Mouse (Mus musculus): ENCODE results near the gene Nt5c. TPM values are rescaled to one million over a fixed set of nuclear protein-coding genes. Genes with fewer than 3 reads are reported as not detected.
"Not testable (repeated sequence)": the region's sequence is repeated elsewhere in the genome, so short reads cannot be mapped to it uniquely, and the experiment has no call there.

Nt5c gene
- 166 and 174 TPM in 2 replicates for polyA plus RNA-seq (2015; fragmentation: Nextera tagmentation; extraction: Ambion mirVana)

- Histone ChIP-seq H3K4me2 (ENCODE audit: low read depth, low read length) (peak within 1 kb of the TSS; percentile 81), H3K36me3 (ENCODE audit: control insufficient read depth, insufficient read depth, low read length) (peaks cover 6% of the 10 kb centered on the region), H3K27ac (ENCODE audit: low read length) (peak within 1 kb of the TSS; percentile 85), H3K9me3 (ENCODE audit: control insufficient read depth, low read length) (no peaks in the 10 kb centered on the region), H3K9ac (ENCODE audit: low read depth, low read length) (peak within 1 kb of the TSS; percentile 79), H3K27me3 (replicated peaks; ENCODE audit: control insufficient read depth, insufficient read depth, low read length) (no peaks in the 10 kb centered on the region), H3K4me3 (ENCODE audit: low read length) (peak within 1 kb of the TSS; percentile 66), H3K4me1 (ENCODE audit: control insufficient read depth, insufficient read depth, low read length) (peaks cover 16% of the 10 kb centered on the region)
- ATAC-seq: peak; percentile 96
- WGBS: under 1% methylated on average over 43 of the region's 43 CpGs
Observed at GRCm38 (mm10) chr11:115491356-115492083, at the start of gene Nt5c. Gene Nt5c (minus strand): TSS chr11:115491862.

- no peak overlapping the region for H3K27ac ChIP-seq (ENCODE audit: low read length)
- H3K36me3 ChIP-seq (ENCODE audit: control insufficient read depth, insufficient read depth, low read length): no peaks in the 10 kb centered on the region
- 66% methylated on average over 2 of the region's 2 CpGs for WGBS
- H3K9me3 ChIP-seq (ENCODE audit: control insufficient read depth, low read length): no peaks in the 10 kb centered on the region
- no peaks in the 10 kb centered on the region for H3K4me1 ChIP-seq (ENCODE audit: control insufficient read depth, insufficient read depth, low read length)
- ATAC-seq: no peak
- no peaks in the 10 kb centered on the region for H3K27me3 ChIP-seq (replicated peaks; ENCODE audit: control insufficient read depth, insufficient read depth, low read length)
- H3K4me2 ChIP-seq (ENCODE audit: low read depth, low read length): no peak overlapping the region
- no peak overlapping the region for H3K9ac ChIP-seq (ENCODE audit: low read depth, low read length)
- no peak overlapping the region for H3K4me3 ChIP-seq (ENCODE audit: low read length)
Observed at GRCm38 (mm10) chr11:115538045-115538444, 46.4 kb upstream of the Nt5c start.

- H3K36me3 ChIP-seq (ENCODE audit: control insufficient read depth, insufficient read depth, low read length): no peaks in the 10 kb centered on the region
- peak overlapping the region; percentile 92 for H3K27ac ChIP-seq (ENCODE audit: low read length)
- ATAC-seq: no peak
- H3K4me3 ChIP-seq (ENCODE audit: low read length): peak overlapping the region; percentile 97
- no peaks in the 10 kb centered on the region for H3K27me3 ChIP-seq (replicated peaks; ENCODE audit: control insufficient read depth, insufficient read depth, low read length)
- WGBS: 86% methylated on average over 10 of the region's 10 CpGs
- H3K9me3 ChIP-seq (ENCODE audit: control insufficient read depth, low read length): no peaks in the 10 kb centered on the region
- peak overlapping the region; percentile 64; the same call in 1 of the 2 replicates for H3K4me2 ChIP-seq (ENCODE audit: low read depth, low read length)
- no peaks in the 10 kb centered on the region for H3K4me1 ChIP-seq (ENCODE audit: control insufficient read depth, insufficient read depth, low read length)
- H3K9ac ChIP-seq (ENCODE audit: low read depth, low read length): peak overlapping the region; percentile 50
Observed at GRCm38 (mm10) chr11:115536856-115537568, 45.4 kb upstream of the Nt5c start.

- H3K36me3 ChIP-seq (ENCODE audit: control insufficient read depth, insufficient read depth, low read length): no peaks in the 10 kb centered on the region
- H3K9ac ChIP-seq (ENCODE audit: low read depth, low read length): peak within 1 kb of the TSS; percentile 95
- H3K9me3 ChIP-seq (ENCODE audit: control insufficient read depth, low read length): no peaks in the 10 kb centered on the region
- peak within 1 kb of the TSS; percentile 64 for H3K4me2 ChIP-seq (ENCODE audit: low read depth, low read length)
- ATAC-seq: peak; percentile 93
- no peaks in the 10 kb centered on the region for H3K4me1 ChIP-seq (ENCODE audit: control insufficient read depth, insufficient read depth, low read length)
- H3K27ac ChIP-seq (ENCODE audit: low read length): peak within 1 kb of the TSS; percentile 100
- no peaks in the 10 kb centered on the region for H3K27me3 ChIP-seq (replicated peaks; ENCODE audit: control insufficient read depth, insufficient read depth, low read length)
- H3K4me3 ChIP-seq (ENCODE audit: low read length): peak within 1 kb of the TSS; percentile 97
- WGBS: under 1% methylated on average over 48 of the region's 70 CpGs
Observed at GRCm38 (mm10) chr11:115536038-115536681, 44.5 kb upstream of the Nt5c start, which contains the start of gene Sumo2. Gene Sumo2 (minus strand): TSS chr11:115536276.

GRCm38 (mm10) chr11:115535401-115536037 lies 43.9 kb upstream of the Nt5c start:
- WGBS: under 1% methylated on average over 65 of the region's 84 CpGs
- H3K36me3 ChIP-seq (ENCODE audit: control insufficient read depth, insufficient read depth, low read length): no peaks in the 10 kb centered on the region
- H3K4me3 ChIP-seq (ENCODE audit: low read length): peak overlapping the region; percentile 97
- H3K27ac ChIP-seq (ENCODE audit: low read length): peak overlapping the region; percentile 100
- H3K4me1 ChIP-seq (ENCODE audit: control insufficient read depth, insufficient read depth, low read length): no peaks in the 10 kb centered on the region
- peak; percentile 80 for ATAC-seq
- no peaks in the 10 kb centered on the region for H3K27me3 ChIP-seq (replicated peaks; ENCODE audit: control insufficient read depth, insufficient read depth, low read length)
- H3K9ac ChIP-seq (ENCODE audit: low read depth, low read length): peak overlapping the region; percentile 95
- H3K4me2 ChIP-seq (ENCODE audit: low read depth, low read length): peak overlapping the region; percentile 61
- H3K9me3 ChIP-seq (ENCODE audit: control insufficient read depth, low read length): no peaks in the 10 kb centered on the region

- 3% methylated on average over 11 of the region's 11 CpGs for WGBS
- peak overlapping the region; percentile 100 for H3K27ac ChIP-seq (ENCODE audit: low read length)
- no peaks in the 10 kb centered on the region for H3K9me3 ChIP-seq (ENCODE audit: control insufficient read depth, low read length)
- H3K9ac ChIP-seq (ENCODE audit: low read depth, low read length): peak overlapping the region; percentile 95
- ATAC-seq: no peak
- H3K4me3 ChIP-seq (ENCODE audit: low read length): peak overlapping the region; percentile 97
- H3K4me2 ChIP-seq (ENCODE audit: low read depth, low read length): peak overlapping the region; percentile 61
- H3K27me3 ChIP-seq (replicated peaks; ENCODE audit: control insufficient read depth, insufficient read depth, low read length): no peaks in the 10 kb centered on the region
- no peaks in the 10 kb centered on the region for H3K36me3 ChIP-seq (ENCODE audit: control insufficient read depth, insufficient read depth, low read length)
- H3K4me1 ChIP-seq (ENCODE audit: control insufficient read depth, insufficient read depth, low read length): no peaks in the 10 kb centered on the region
Observed at GRCm38 (mm10) chr11:115534759-115535371, 43.2 kb upstream of the Nt5c start.

- not testable (repeated sequence) for H3K4me3 ChIP-seq (ENCODE audit: low read length)
Observed at GRCm38 (mm10) chr11:115526446-115526845, 34.8 kb upstream of the Nt5c start.

GRCm38 (mm10) chr11:115522703-115523102 lies 31.0 kb upstream of the Nt5c start:
- no peak overlapping the region for H3K9ac ChIP-seq (ENCODE audit: low read depth, low read length)
- H3K27ac ChIP-seq (ENCODE audit: low read length): no peak overlapping the region
- H3K4me1 ChIP-seq (ENCODE audit: control insufficient read depth, insufficient read depth, low read length): no peaks in the 10 kb centered on the region
- peaks cover 4% of the 10 kb centered on the region; the same call in 1 of the 2 replicates for H3K36me3 ChIP-seq (ENCODE audit: control insufficient read depth, insufficient read depth, low read length)
- H3K4me3 ChIP-seq (ENCODE audit: low read length): no peak overlapping the region
- no peaks in the 10 kb centered on the region for H3K27me3 ChIP-seq (replicated peaks; ENCODE audit: control insufficient read depth, insufficient read depth, low read length)
- H3K4me2 ChIP-seq (ENCODE audit: low read depth, low read length): no peak overlapping the region
- no peak for ATAC-seq
- no peaks in the 10 kb centered on the region for H3K9me3 ChIP-seq (ENCODE audit: control insufficient read depth, low read length)
- WGBS: 74% methylated on average over 2 of the region's 2 CpGs

More at GRCm38 (mm10) chr11:115526446-115526845, 34.8 kb upstream of the Nt5c start:
- WGBS: 73% methylated on average over 3 of the region's 3 CpGs
- not testable (repeated sequence) for H3K9ac ChIP-seq (ENCODE audit: low read depth, low read length); H3K27me3 ChIP-seq (replicated peaks; ENCODE audit: control insufficient read depth, insufficient read depth, low read length); H3K27ac ChIP-seq (ENCODE audit: low read length); ATAC-seq; H3K4me1 ChIP-seq (ENCODE audit: control insufficient read depth, insufficient read depth, low read length); H3K9me3 ChIP-seq (ENCODE audit: control insufficient read depth, low read length); H3K36me3 ChIP-seq (ENCODE audit: control insufficient read depth, insufficient read depth, low read length); H3K4me2 ChIP-seq (ENCODE audit: low read depth, low read length)

All from intestine, embryonic 16.5 days (tissue).